Mouse (Mus musculus): ENCODE results near the gene Gm5771. TPM values are rescaled to one million over a fixed set of nuclear protein-coding genes. Genes with fewer than 3 reads are reported as not detected.
"Not testable (repeated sequence)": the region's sequence is repeated elsewhere in the genome, so short reads cannot be mapped to it uniquely, and the experiment has no call there.

Gene Gm5771
- polyA plus RNA-seq (2016; fragmentation: Nextera tagmentation; extraction: Ambion mirVana), result not detected in 2 replicates

- not testable (repeated sequence) for H3K36me3 ChIP-seq; H3K27me3 ChIP-seq (replicated peaks); H3K27ac ChIP-seq; H3K9ac ChIP-seq; ATAC-seq (ENCODE audit: low FRiP score, low read depth); H3K4me2 ChIP-seq (replicated peaks); H3K4me1 ChIP-seq; H3K4me3 ChIP-seq; H3K9me3 ChIP-seq
These were observed at the start of gene Gm5771 for GRCm38 (mm10) chr6:41392056-41392455. Gene Gm5771 (plus strand): TSS chr6:41392356.

GRCm38 (mm10) chr6:41353932-41354331, 38.2 kb upstream of the Gm5771 start, which contains the start of gene Try10:
Gene Try10 (plus strand): TSS chr6:41354105.
- no peak for ATAC-seq (ENCODE audit: low FRiP score, low read depth)
- Histone ChIP-seq H3K27me3 (replicated peaks) (no peaks in the 10 kb centered on the region), H3K4me2 (replicated peaks) (no peak within 1 kb of the TSS), H3K4me1 (no peaks in the 10 kb centered on the region), H3K9ac (no peak within 1 kb of the TSS), H3K4me3 (no peak within 1 kb of the TSS), H3K36me3 (no peaks in the 10 kb centered on the region), H3K27ac (no peak within 1 kb of the TSS), H3K9me3 (no peaks in the 10 kb centered on the region)
- WGBS, result 81% methylated on average over 2 of the region's 2 CpGs

- H3K9me3 ChIP-seq; H3K4me1 ChIP-seq; H3K4me2 ChIP-seq (replicated peaks); H3K27me3 ChIP-seq (replicated peaks); H3K4me3 ChIP-seq; H3K9ac ChIP-seq; ATAC-seq (ENCODE audit: low FRiP score, low read depth); H3K36me3 ChIP-seq; H3K27ac ChIP-seq: not testable (repeated sequence)
- 100% methylated on average over 1 of the region's 2 CpGs for WGBS
These were observed 18.4 kb upstream of the Gm5771 start for GRCm38 (mm10) chr6:41373772-41374171.

GRCm38 (mm10) chr6:41377578-41377977, 14.6 kb upstream of the Gm5771 start, which contains the start of gene Prss3:
Gene Prss3 (minus strand): TSS chr6:41377678.
- H3K4me1 ChIP-seq; H3K27me3 ChIP-seq (replicated peaks); H3K9ac ChIP-seq; H3K4me3 ChIP-seq; H3K27ac ChIP-seq; ATAC-seq (ENCODE audit: low FRiP score, low read depth); H3K9me3 ChIP-seq; H3K4me2 ChIP-seq (replicated peaks); H3K36me3 ChIP-seq: not testable (repeated sequence)

- H3K9me3 ChIP-seq, result no peaks in the 10 kb centered on the region
These were observed 5.4 kb upstream of the Gm5771 start for GRCm38 (mm10) chr6:41386781-41387180.

GRCm38 (mm10) chr6:41391640-41392039, 516 bp upstream of the Gm5771 start:
- not testable (repeated sequence) for H3K9ac ChIP-seq; ATAC-seq (ENCODE audit: low FRiP score, low read depth); H3K27me3 ChIP-seq (replicated peaks); H3K9me3 ChIP-seq; H3K4me3 ChIP-seq; H3K4me1 ChIP-seq; H3K4me2 ChIP-seq (replicated peaks); H3K27ac ChIP-seq; H3K36me3 ChIP-seq
- WGBS, result 68% methylated on average over 1 of the region's 1 CpGs

More at GRCm38 (mm10) chr6:41386781-41387180, 5.4 kb upstream of the Gm5771 start:
- Histone ChIP-seq H3K27ac (no peak overlapping the region), H3K4me2 (replicated peaks) (no peak overlapping the region), H3K4me3 (no peak overlapping the region), H3K27me3 (replicated peaks) (no peaks in the 10 kb centered on the region), H3K36me3 (no peaks in the 10 kb centered on the region), H3K4me1 (no peaks in the 10 kb centered on the region), H3K9ac (no peak overlapping the region)
- WGBS, result 87% methylated on average over 2 of the region's 2 CpGs
- ATAC-seq (ENCODE audit: low FRiP score, low read depth), result no peak

- WGBS, result 85% methylated on average over 2 of the region's 2 CpGs
- not testable (repeated sequence) for ATAC-seq (ENCODE audit: low FRiP score, low read depth); H3K4me1 ChIP-seq
These were observed 50.1 kb downstream of the Gm5771 start for GRCm38 (mm10) chr6:41442261-41442660.

GRCm38 (mm10) chr6:41446045-41446444, 53.9 kb downstream of the Gm5771 start, which contains the start of gene Gm10334:
Gene Gm10334 (minus strand): TSS chr6:41446145.
- H3K4me1 ChIP-seq; ATAC-seq (ENCODE audit: low FRiP score, low read depth); H3K4me2 ChIP-seq (replicated peaks); H3K27me3 ChIP-seq (replicated peaks); H3K4me3 ChIP-seq; H3K9ac ChIP-seq; H3K36me3 ChIP-seq; H3K9me3 ChIP-seq; H3K27ac ChIP-seq: not testable (repeated sequence)

More at GRCm38 (mm10) chr6:41442261-41442660, 50.1 kb downstream of the Gm5771 start:
- not testable (repeated sequence) for H3K27ac ChIP-seq; H3K4me2 ChIP-seq (replicated peaks); H3K36me3 ChIP-seq; H3K27me3 ChIP-seq (replicated peaks); H3K4me3 ChIP-seq; H3K9ac ChIP-seq; H3K9me3 ChIP-seq

Other genes with a start within 250 kb of the Gm5771 start
- not detected in 2 replicates for gene Try4, start 90.1 kb upstream of the Gm5771 start, polyA plus RNA-seq (2016; fragmentation: Nextera tagmentation; extraction: Ambion mirVana)
- 0.96 TPM in 1 of 2 replicates, not detected in the other for gene Try5, start 75.5 kb upstream of the Gm5771 start, polyA plus RNA-seq (2016; fragmentation: Nextera tagmentation; extraction: Ambion mirVana)
- not detected in 2 replicates for gene Try10, start 38.3 kb upstream of the Gm5771 start, polyA plus RNA-seq (2016; fragmentation: Nextera tagmentation; extraction: Ambion mirVana)
- gene Prss3, start 14.7 kb upstream of the Gm5771 start, polyA plus RNA-seq (2016; fragmentation: Nextera tagmentation; extraction: Ambion mirVana), result not detected in 2 replicates
- gene Gm10334, start 53.8 kb downstream of the Gm5771 start, polyA plus RNA-seq (2016; fragmentation: Nextera tagmentation; extraction: Ambion mirVana), result not detected in 2 replicates
- gene Prss1, start 66.6 kb downstream of the Gm5771 start, polyA plus RNA-seq (2016; fragmentation: Nextera tagmentation; extraction: Ambion mirVana), result not detected in 2 replicates
- gene Prss2, start 129.4 kb downstream of the Gm5771 start, polyA plus RNA-seq (2016; fragmentation: Nextera tagmentation; extraction: Ambion mirVana), result not detected in 2 replicates
- gene Ephb6, start 213.1 kb downstream of the Gm5771 start, polyA plus RNA-seq (2016; fragmentation: Nextera tagmentation; extraction: Ambion mirVana), result 22.7 and 23.6 TPM in 2 replicates
- 0.49 and 0.57 TPM in 2 replicates for gene Trpv6, start 244.0 kb downstream of the Gm5771 start, polyA plus RNA-seq (2016; fragmentation: Nextera tagmentation; extraction: Ambion mirVana)

Data from neural tube, embryonic 12.5 days (tissue).